Mouse (Mus musculus) brain, embryonic 14.5 days (tissue): ENCODE data around the gene BC030867.

Experiments
- CTCF ChIP-seq: fragments of 200-500 bp; IDR thresholded peaks from 2 replicates; pipeline ENCODE4 v1.5.1; 2012; ENCODE audit warnings: inconsistent platforms, mild to moderate bottlenecking, moderate library complexity, borderline replicate concordance; ENCODE audit not compliant: insufficient read depth, insufficient read length; ENCODE audit errors: extremely low read depth
- POLR2A ChIP-seq: fragments of 200-500 bp; IDR thresholded peaks from 2 replicates; pipeline ENCODE4 v1.6.1; 2012; ENCODE audit warnings: mild to moderate bottlenecking, inconsistent platforms, borderline replicate concordance; ENCODE audit not compliant: poor library complexity, insufficient read depth, insufficient read length, severe bottlenecking; ENCODE audit errors: extremely low read depth

- TF ChIP-seq CTCF (no peak), POLR2A (no peak)
Observed at GRCm38 (mm10) chr11:102289511-102290100, 40.9 kb downstream of the BC030867 start.
